Mouse (Mus musculus) effector memory CD4-positive, alpha-beta T cell, adult 7 months (primary cell): ENCODE results near the gene Txlna. TPM values are rescaled to one million over a fixed set of nuclear protein-coding genes. Genes with fewer than 3 reads are reported as not detected.

Experiments
- polyA plus RNA-seq: library from polyadenylated mRNA; unstranded; fragments of 100-300 nt; shearing (Covaris generic); gene quantifications from one replicate; pipeline ENCODE4 v1.2.1, GENCODE M21; 2017

Txlna gene
- polyA plus RNA-seq = 70.1 TPM

GRCm38 (mm10) chr4:129640638-129641467 lies at the start of gene Txlna:
TSS of gene Txlna (minus strand) at chr4:129641065.

GRCm38 (mm10) chr4:129672083-129672877 lies 31.4 kb upstream of the Txlna start, which contains the start of gene Kpna6:
TSS of gene Kpna6 (minus strand) at chr4:129672767.

DNA sequence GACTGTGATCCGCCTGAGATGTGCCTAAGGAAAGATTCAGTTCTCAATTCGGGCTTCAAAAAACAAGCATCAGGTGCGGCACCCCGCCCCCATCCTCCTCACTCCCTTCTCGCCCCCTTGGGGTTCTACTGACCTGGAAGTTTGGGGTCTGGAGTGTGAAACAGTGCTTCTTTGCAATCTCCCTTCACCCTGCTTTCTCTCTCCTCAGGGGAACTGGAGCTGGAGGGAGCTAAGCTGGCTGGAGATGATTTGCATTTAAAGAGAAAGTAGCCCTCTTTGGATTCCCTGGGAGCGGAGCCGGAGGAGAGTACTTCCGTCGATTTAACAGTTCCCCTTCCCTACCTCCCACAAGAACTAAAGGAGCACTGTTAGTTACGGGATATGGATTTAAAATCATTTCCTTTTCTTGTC lies 17.2 kb downstream of the Txlna start, which contains the start of gene Ccdc28b:
Gene Ccdc28b, minus strand, starts transcription at position 267 of the 411 bp plus-strand sequence.

GRCm38 (mm10) chr4:129618786-129619691 lies 21.8 kb downstream of the Txlna start, which contains the start of gene Iqcc:
TSS of gene Iqcc (minus strand) at chr4:129619099.

GRCm38 (mm10) chr4:129614093-129614492 lies 26.8 kb downstream of the Txlna start, which contains the start of gene Dcdc2b:
TSS of gene Dcdc2b (minus strand) at chr4:129614257.

DNA sequence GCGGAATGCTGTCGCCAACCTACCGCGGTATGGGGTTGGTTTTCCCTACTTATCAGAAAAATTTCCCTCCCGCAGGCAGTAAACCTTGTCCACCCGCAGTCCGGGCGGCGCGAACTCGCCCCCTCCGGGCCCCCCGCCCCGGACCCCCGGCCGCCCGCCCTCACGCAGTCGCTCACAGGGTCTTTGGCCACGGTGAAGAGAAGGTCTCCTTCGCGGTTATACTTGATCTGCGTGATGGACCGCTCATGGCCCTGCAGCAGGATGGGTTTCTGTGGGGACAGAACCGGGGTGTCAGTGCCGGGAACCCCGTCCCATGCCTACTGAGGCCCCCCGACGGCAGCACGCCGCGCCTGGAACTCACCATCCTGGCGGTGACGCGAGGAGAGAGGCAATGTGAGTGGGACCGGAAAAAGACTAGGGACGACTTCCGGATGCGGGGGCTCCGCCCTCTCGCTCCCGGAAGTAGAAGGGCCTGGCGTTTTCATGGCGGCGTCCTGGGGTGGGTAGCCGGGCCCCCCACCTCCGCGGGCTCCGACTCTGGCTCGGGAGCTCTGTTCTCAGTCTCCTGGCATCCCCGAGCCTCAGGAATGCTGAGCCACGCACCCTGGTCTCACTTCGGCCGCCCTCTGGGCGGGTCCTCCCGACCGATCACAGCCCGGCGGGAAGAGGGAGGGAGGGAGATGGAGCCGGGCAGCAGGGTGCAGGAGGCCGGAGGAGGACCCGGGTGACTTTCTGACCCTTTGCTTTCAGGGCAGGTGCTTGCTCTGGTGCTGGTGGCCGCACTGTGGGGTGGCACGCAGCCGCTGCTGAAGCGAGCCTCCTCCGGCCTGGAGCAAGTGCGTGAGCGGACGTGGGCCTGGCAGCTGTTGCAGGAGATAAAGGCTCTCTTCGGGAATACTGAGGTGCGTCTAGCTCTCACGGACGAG lies 40.4 kb downstream of the Txlna start, which contains the start of the genes Eif3i and Tmem234:
Gene Eif3i, minus strand, starts transcription at position 416 of the 926 bp plus-strand sequence.
Gene Tmem234, plus strand, starts transcription at position 436 of the 926 bp plus-strand sequence.

GRCm38 (mm10) chr4:129578466-129578865 lies 62.4 kb downstream of the Txlna start, which contains the start of gene Fam167b:
TSS of gene Fam167b (minus strand) at chr4:129578549.

Other genes with a start within 250 kb of the Txlna start
- gene Zbtb8b, start 200.2 kb downstream of the Txlna start, polyA plus RNA-seq = not detected
- gene Bsdc1, start 179.5 kb downstream of the Txlna start, polyA plus RNA-seq = 83.6 TPM
- gene Tssk3, start 150.0 kb downstream of the Txlna start, polyA plus RNA-seq = not detected
- not detected for gene Fam229a, start 149.9 kb downstream of the Txlna start, polyA plus RNA-seq
- 39.8 TPM for gene Marcksl1, start 127.5 kb downstream of the Txlna start, polyA plus RNA-seq
- gene Hdac1, start 98.4 kb downstream of the Txlna start, polyA plus RNA-seq = 159 TPM
- gene Lck, start 67.4 kb downstream of the Txlna start, polyA plus RNA-seq = 1,404 TPM
- gene Fam167b, start 62.5 kb downstream of the Txlna start, polyA plus RNA-seq = not detected
- gene Eif3i, start 40.4 kb downstream of the Txlna start, polyA plus RNA-seq = 188 TPM
- 158 TPM for gene Tmem234, start 40.4 kb downstream of the Txlna start, polyA plus RNA-seq
- gene Dcdc2b, start 26.8 kb downstream of the Txlna start, polyA plus RNA-seq = 1.2 TPM
- gene Iqcc, start 22.0 kb downstream of the Txlna start, polyA plus RNA-seq = 22.2 TPM
- 15.7 TPM for gene Ccdc28b, start 17.1 kb downstream of the Txlna start, polyA plus RNA-seq
- 24.0 TPM for gene Kpna6, start 31.7 kb upstream of the Txlna start, polyA plus RNA-seq
- gene Tmem39b, start 55.8 kb upstream of the Txlna start, polyA plus RNA-seq = 12.6 TPM
- 152 TPM for gene Khdrbs1, start 101.2 kb upstream of the Txlna start, polyA plus RNA-seq
- 770 TPM for gene Ptp4a2, start 170.2 kb upstream of the Txlna start, polyA plus RNA-seq